Mouse (Mus musculus) midbrain, embryonic 13.5 days (tissue): ENCODE data around the gene Pla2r1. TPM values are rescaled to one million over a fixed set of nuclear protein-coding genes. Genes with fewer than 3 reads are reported as not detected.

Experiments used
- ATAC-seq: fragments of 200-750 bp; cut with Nextera tagmentation; 2 replicates; pipeline ENCODE4 v1.8.0; 2017; ENCODE audit warnings: mild to moderate bottlenecking, moderate TSS enrichment, moderate library complexity
- H3K27ac ChIP-seq: fragments of 300-500 bp; sonication (generic); 2 replicates; pipeline ENCODE4 v1.5.1; 2015; ENCODE audit warnings: inconsistent platforms, mild to moderate bottlenecking, moderate library complexity
- H3K27me3 ChIP-seq: fragments of 300-500 bp; sonication (generic); 2 replicates; pipeline ENCODE4 v1.6.1; 2015; ENCODE audit warnings: mild to moderate bottlenecking, inconsistent platforms
- H3K36me3 ChIP-seq: fragments of 300-500 bp; sonication (generic); 2 replicates; pipeline ENCODE4 v1.6.1; 2015; ENCODE audit warnings: mild to moderate bottlenecking, inconsistent platforms
- H3K4me1 ChIP-seq: fragments of 300-500 bp; sonication (generic); replicated peaks from 2 replicates; pipeline ENCODE4 v1.6.1; 2015; ENCODE audit warnings: inconsistent platforms
- H3K4me2 ChIP-seq: fragments of 300-500 bp; sonication (generic); replicated peaks from 2 replicates; pipeline ENCODE4 v1.6.1; 2015; ENCODE audit warnings: moderate library complexity, mild to moderate bottlenecking, inconsistent platforms
- H3K4me3 ChIP-seq: fragments of 300-500 bp; sonication (generic); replicated peaks from 2 replicates; pipeline ENCODE4 v1.5.1; 2015; ENCODE audit warnings: mild to moderate bottlenecking, inconsistent platforms
- H3K9ac ChIP-seq: fragments of 300-500 bp; sonication (generic); replicated peaks from 2 replicates; pipeline ENCODE4 v1.6.1; 2015; ENCODE audit warnings: mild to moderate bottlenecking, inconsistent platforms
- H3K9me3 ChIP-seq: fragments of 300-500 bp; sonication (generic); 2 replicates; pipeline ENCODE4 v1.6.1; 2016; ENCODE audit warnings: mild to moderate bottlenecking, inconsistent platforms
- WGBS: fragments of 180-500 bp; shearing (Covaris S2); methylation state at CpG from one replicate; pipeline ENCODE4 v1.1.7; 2015; 5-methylcytosine and 5-hydroxymethylcytosine counted together
- polyA plus RNA-seq: library from polyadenylated mRNA; unstranded; fragments of >200 nt; fragmentation: Nextera tagmentation; extraction: Ambion mirVana; gene quantifications from 2 replicates; pipeline ENCODE4 v1.2.1, GENCODE M21; 2015

Pla2r1 gene
- 0.18 and 0.42 TPM in 2 replicates for polyA plus RNA-seq

- H3K4me2 ChIP-seq, result peak within 1 kb of the TSS; percentile 72
- WGBS, result 3% methylated on average over 33 of the region's 33 CpGs
- H3K4me3 ChIP-seq, result peak within 1 kb of the TSS; percentile 38
- peaks cover 12% of the 10 kb centered on the region for H3K4me1 ChIP-seq
- peak within 1 kb of the TSS; percentile 65 for H3K9ac ChIP-seq
- no peaks in the 10 kb centered on the region for H3K36me3 ChIP-seq
- peaks cover 22% of the 10 kb centered on the region; the same call in 1 of the 2 replicates for H3K27me3 ChIP-seq
- H3K9me3 ChIP-seq, result no peaks in the 10 kb centered on the region
- peak; percentile 69 for ATAC-seq
- H3K27ac ChIP-seq, result no peak within 1 kb of the TSS
These were observed at the start of gene Pla2r1 for GRCm38 (mm10) chr2:60552902-60553682. Gene Pla2r1 (minus strand): TSS chr2:60553308.

DNA sequence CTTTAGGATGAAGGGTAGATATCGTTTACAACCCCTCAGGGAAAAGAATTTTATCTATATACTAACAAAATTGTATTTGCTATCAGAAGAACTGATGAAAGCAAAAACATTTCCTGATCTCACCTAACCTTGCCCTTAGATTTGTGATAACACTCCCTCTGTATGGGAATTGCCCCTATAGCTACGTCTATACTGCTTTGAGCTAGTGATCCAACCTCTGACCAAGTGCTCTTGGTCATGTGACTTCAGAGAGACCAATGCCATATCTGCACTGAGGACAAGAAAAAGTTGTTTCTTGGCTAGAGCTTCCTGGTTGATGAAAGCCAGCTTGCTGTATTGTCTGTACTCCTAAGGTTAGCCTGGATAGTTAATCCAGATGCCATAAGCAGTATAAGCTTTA lies 48.2 kb upstream of the Pla2r1 start:
- Histone ChIP-seq H3K4me1 (no peaks in the 10 kb centered on the region), H3K4me2 (no peak overlapping the region), H3K27ac (no peak overlapping the region), H3K9ac (no peak overlapping the region), H3K27me3 (no peaks in the 10 kb centered on the region), H3K4me3 (no peak overlapping the region), H3K36me3 (no peaks in the 10 kb centered on the region), H3K9me3 (no peaks in the 10 kb centered on the region)
- no peak for ATAC-seq
- WGBS, result 88% methylated on average over 2 of the region's 2 CpGs

DNA sequence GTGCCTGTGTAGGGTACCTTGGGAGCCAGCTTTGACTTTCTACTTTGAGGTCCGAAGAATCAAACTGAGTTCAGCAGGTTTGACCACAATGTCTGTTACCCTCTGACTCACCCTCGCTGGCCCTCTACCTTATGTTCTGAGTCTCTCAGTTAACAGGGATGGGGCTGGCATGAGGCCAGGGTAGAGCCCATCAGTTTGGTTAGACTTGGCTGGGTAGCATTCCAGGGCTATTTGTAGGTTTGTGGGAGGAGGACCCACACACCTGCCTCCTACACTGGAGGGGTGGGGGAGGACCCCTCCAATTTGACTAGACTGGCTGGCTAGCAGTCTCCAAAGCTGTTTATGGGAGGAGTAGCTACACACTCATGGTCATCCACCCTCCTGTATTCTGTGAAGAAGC lies 47.8 kb upstream of the Pla2r1 start:
- no peaks in the 10 kb centered on the region for H3K36me3 ChIP-seq
- H3K27me3 ChIP-seq, result no peaks in the 10 kb centered on the region
- no peaks in the 10 kb centered on the region for H3K4me1 ChIP-seq
- no peak for ATAC-seq
- H3K27ac ChIP-seq, result no peak overlapping the region
- no peak overlapping the region for H3K4me3 ChIP-seq
- no peak overlapping the region for H3K9ac ChIP-seq
- no peak overlapping the region for H3K4me2 ChIP-seq
- no peaks in the 10 kb centered on the region for H3K9me3 ChIP-seq
- 91% methylated on average over 2 of the region's 2 CpGs for WGBS

- Histone ChIP-seq H3K9me3 (no peaks in the 10 kb centered on the region), H3K9ac (no peak overlapping the region), H3K36me3 (no peaks in the 10 kb centered on the region), H3K4me1 (no peaks in the 10 kb centered on the region), H3K27me3 (no peaks in the 10 kb centered on the region), H3K27ac (no peak overlapping the region), H3K4me3 (no peak overlapping the region), H3K4me2 (no peak overlapping the region)
- ATAC-seq, result no peak
- WGBS, result 94% methylated on average over 4 of the region's 4 CpGs
These were observed 30.3 kb upstream of the Pla2r1 start for GRCm38 (mm10) chr2:60583416-60583815.

DNA sequence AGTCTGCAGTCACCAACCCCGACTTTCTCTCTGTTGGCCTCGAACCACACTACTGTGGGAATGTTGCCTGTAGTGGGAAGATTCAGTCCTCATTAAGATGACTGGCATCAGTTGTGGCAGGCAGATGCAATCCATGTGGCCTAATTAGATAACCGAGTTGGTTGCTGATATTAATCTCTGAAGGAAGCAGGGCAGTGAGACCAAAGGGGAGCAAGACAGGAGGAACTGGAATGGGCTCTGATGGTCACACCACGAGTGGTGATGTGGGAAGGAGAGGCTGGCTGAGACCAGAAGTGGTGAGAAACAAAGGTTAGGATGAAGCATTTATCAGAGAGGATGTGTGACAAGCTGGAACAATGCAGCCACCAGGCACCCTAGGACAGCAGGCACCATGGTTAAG lies 1.5 kb upstream of the Pla2r1 start:
- H3K4me1 ChIP-seq, result peaks cover 12% of the 10 kb centered on the region
- no peak overlapping the region for H3K4me2 ChIP-seq
- no peaks in the 10 kb centered on the region for H3K36me3 ChIP-seq
- 68% methylated on average over 4 of the region's 4 CpGs for WGBS
- no peak for ATAC-seq
- peaks cover 22% of the 10 kb centered on the region; the same call in 1 of the 2 replicates for H3K27me3 ChIP-seq
- no peak overlapping the region for H3K4me3 ChIP-seq
- no peak overlapping the region for H3K9ac ChIP-seq
- no peak overlapping the region for H3K27ac ChIP-seq
- no peaks in the 10 kb centered on the region for H3K9me3 ChIP-seq

GRCm38 (mm10) chr2:60552177-60552901 lies 769 bp downstream of the Pla2r1 start:
- no peaks in the 10 kb centered on the region for H3K36me3 ChIP-seq
- peak overlapping the region; percentile 38 for H3K4me3 ChIP-seq
- no peak overlapping the region for H3K27ac ChIP-seq
- peak overlapping the region; percentile 72 for H3K4me2 ChIP-seq
- no peaks in the 10 kb centered on the region for H3K9me3 ChIP-seq
- WGBS, result 15% methylated on average over 21 of the region's 21 CpGs
- ATAC-seq, result peak; percentile 17; the same call in 1 of the 2 replicates
- H3K9ac ChIP-seq, result peak overlapping the region; percentile 65
- peaks cover 22% of the 10 kb centered on the region; the same call in 1 of the 2 replicates for H3K27me3 ChIP-seq
- H3K4me1 ChIP-seq, result peaks cover 12% of the 10 kb centered on the region

- WGBS, result 19% methylated on average over 2 of the region's 2 CpGs
- Histone ChIP-seq H3K36me3 (no peaks in the 10 kb centered on the region), H3K4me1 (peaks cover 12% of the 10 kb centered on the region), H3K4me2 (no peak overlapping the region), H3K9ac (no peak overlapping the region), H3K4me3 (no peak overlapping the region), H3K27ac (no peak overlapping the region), H3K27me3 (peaks cover 22% of the 10 kb centered on the region; the same call in 1 of the 2 replicates), H3K9me3 (no peaks in the 10 kb centered on the region)
- no peak for ATAC-seq
These were observed 1.4 kb downstream of the Pla2r1 start for GRCm38 (mm10) chr2:60551673-60552072.

- 96% methylated on average over 8 of the region's 8 CpGs for WGBS
- no peaks in the 10 kb centered on the region for H3K36me3 ChIP-seq
- H3K27me3 ChIP-seq, result peaks cover 22% of the 10 kb centered on the region; the same call in 1 of the 2 replicates
- no peak for ATAC-seq
- H3K27ac ChIP-seq, result no peak overlapping the region
- no peak overlapping the region for H3K4me2 ChIP-seq
- H3K4me3 ChIP-seq, result no peak overlapping the region
- no peak overlapping the region for H3K9ac ChIP-seq
- peaks cover 12% of the 10 kb centered on the region for H3K4me1 ChIP-seq
- no peaks in the 10 kb centered on the region for H3K9me3 ChIP-seq
These were observed 2.6 kb downstream of the Pla2r1 start for GRCm38 (mm10) chr2:60550521-60550920.

DNA sequence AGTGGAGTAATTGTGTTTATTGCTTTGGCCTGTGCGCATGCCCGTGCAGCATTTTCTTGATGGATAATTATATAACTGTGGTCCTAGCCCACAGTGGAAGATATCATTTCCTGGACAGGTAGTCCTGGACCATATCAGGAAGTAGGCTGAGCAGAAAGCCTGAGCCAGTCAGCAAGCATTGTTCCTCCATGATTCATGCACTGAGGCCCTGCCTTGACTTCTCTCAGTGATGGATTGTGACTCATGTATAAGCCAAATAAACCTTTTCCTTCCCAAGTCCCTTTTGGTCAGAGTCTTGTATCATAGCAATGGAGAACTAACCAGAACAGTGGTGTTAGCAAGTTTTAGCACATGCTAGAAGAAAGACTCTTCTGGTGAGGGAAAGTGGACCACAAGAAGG lies 3.3 kb downstream of the Pla2r1 start:
- Histone ChIP-seq H3K9ac (no peak overlapping the region), H3K4me3 (no peak overlapping the region), H3K27ac (no peak overlapping the region), H3K9me3 (no peaks in the 10 kb centered on the region), H3K36me3 (no peaks in the 10 kb centered on the region), H3K4me1 (peaks cover 12% of the 10 kb centered on the region), H3K4me2 (no peak overlapping the region), H3K27me3 (peaks cover 22% of the 10 kb centered on the region; the same call in 1 of the 2 replicates)
- no peak for ATAC-seq
- WGBS, result 94% methylated on average over 2 of the region's 2 CpGs

DNA sequence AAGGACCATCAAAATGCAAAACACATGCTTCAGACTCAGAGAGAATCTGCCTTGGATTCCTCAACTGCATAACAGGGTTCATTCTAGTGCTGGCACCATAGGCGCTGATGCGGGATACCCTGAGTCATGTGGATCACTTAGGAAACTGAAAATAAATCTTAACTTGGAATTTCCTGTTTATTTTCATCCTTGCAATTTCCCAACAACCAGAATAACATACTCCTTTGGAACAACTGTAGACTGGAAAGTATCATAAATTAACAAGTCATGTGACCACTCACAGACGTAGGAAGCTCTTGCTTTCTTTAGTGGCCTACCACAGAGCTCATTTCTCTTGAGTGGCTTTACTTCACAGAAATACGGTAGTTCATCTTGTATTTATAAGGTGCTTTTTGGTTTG lies 7.0 kb downstream of the Pla2r1 start:
- H3K4me2 ChIP-seq, result no peak overlapping the region
- H3K9ac ChIP-seq, result no peak overlapping the region
- H3K36me3 ChIP-seq, result no peaks in the 10 kb centered on the region
- ATAC-seq, result no peak
- no peaks in the 10 kb centered on the region for H3K9me3 ChIP-seq
- no peak overlapping the region for H3K27ac ChIP-seq
- H3K4me3 ChIP-seq, result no peak overlapping the region
- H3K4me1 ChIP-seq, result peaks cover 4% of the 10 kb centered on the region; the same call in 1 of the 2 replicates
- peaks cover 4% of the 10 kb centered on the region; the same call in 1 of the 2 replicates for H3K27me3 ChIP-seq
- WGBS, result 91% methylated on average over 4 of the region's 4 CpGs

- H3K9ac ChIP-seq, result no peak overlapping the region
- 44% methylated on average over 5 of the region's 5 CpGs for WGBS
- no peak overlapping the region for H3K27ac ChIP-seq
- H3K4me1 ChIP-seq, result peaks cover 4% of the 10 kb centered on the region; the same call in 1 of the 2 replicates
- no peak overlapping the region for H3K4me2 ChIP-seq
- ATAC-seq, result no peak
- no peaks in the 10 kb centered on the region for H3K27me3 ChIP-seq
- H3K4me3 ChIP-seq, result no peak overlapping the region
- no peaks in the 10 kb centered on the region for H3K9me3 ChIP-seq
- no peaks in the 10 kb centered on the region for H3K36me3 ChIP-seq
These were observed 9.1 kb downstream of the Pla2r1 start for GRCm38 (mm10) chr2:60544006-60544405.

DNA sequence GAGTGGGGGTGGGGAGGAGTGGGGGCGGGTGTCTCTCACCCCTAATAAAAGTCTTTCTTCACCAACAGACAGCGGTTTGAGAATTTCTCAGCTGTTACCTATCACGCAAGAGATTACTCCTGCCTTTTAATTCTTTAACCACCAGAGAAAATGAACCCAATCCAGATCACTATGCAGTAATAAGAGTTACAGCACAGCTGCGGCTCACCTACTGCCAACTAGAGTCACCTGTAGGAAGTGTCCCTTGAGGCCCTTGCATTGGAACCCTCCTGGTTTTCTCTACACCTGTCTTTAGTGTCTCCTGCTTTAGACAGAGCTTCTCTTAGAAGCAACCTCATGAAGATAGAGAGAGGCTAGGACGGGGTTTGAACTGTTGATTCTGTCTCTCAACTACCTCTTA lies 11.4 kb downstream of the Pla2r1 start:
- 72% methylated on average over 5 of the region's 5 CpGs for WGBS
- ATAC-seq, result no peak
- H3K4me2 ChIP-seq, result no peak overlapping the region

More for the DNA sequence above, 11.4 kb downstream of the Pla2r1 start:
- Histone ChIP-seq H3K27me3 (no peaks in the 10 kb centered on the region), H3K9ac (no peak overlapping the region), H3K36me3 (no peaks in the 10 kb centered on the region), H3K27ac (no peak overlapping the region), H3K4me3 (no peak overlapping the region), H3K9me3 (no peaks in the 10 kb centered on the region), H3K4me1 (peaks cover 4% of the 10 kb centered on the region; the same call in 1 of the 2 replicates)
